Mouse (Mus musculus) bone marrow, adult 2 months (tissue): ENCODE results near the gene Phospho2.
"Not testable (repeated sequence)": the region's sequence is repeated elsewhere in the genome, so short reads cannot be mapped to it uniquely, and the experiment has no call there.

Source experiments
- CTCF ChIP-seq: fragments of 200-500 bp; IDR thresholded peaks from 2 replicates; pipeline ENCODE4 v1.5.1; 2011; ENCODE audit warnings: low read length, control low read depth; ENCODE audit not compliant: control insufficient read depth, insufficient read depth
- POLR2A ChIP-seq: fragments of 200-500 bp; IDR thresholded peaks from 2 replicates; pipeline ENCODE4 v1.6.1; 2011; ENCODE audit warnings: low read depth, mild to moderate bottlenecking, control low read depth, low read length, borderline replicate concordance; ENCODE audit not compliant: control insufficient read depth

DNA sequence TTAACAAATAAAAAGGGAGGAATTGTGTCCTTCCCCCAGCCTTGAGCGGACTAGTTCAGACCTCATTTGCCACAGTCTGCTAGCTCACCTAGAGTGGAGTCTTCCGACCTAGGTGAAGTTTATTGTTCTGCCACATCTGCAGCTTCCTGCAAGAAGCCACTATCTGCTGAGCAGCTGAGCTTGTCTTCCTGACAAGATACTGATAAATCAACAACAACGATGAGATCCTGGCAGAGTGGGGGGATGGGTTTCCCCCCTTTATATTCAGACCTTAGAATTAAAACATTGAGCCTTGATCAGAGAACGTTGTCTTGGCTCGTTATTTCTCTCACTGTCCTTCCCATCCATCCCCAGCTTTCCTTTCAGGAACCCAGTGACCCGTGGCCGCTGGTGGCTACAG, 21.9 kb downstream of the Phospho2 start:
- TF ChIP-seq CTCF, POLR2A: not testable (repeated sequence)
